In genomic region chr9:96669877-96670276, GRCm38 (mm10) we compare ENCODE assay signal across 8 mouse cellular contexts. TPM values are rescaled to one million over a fixed set of nuclear protein-coding genes. Genes with fewer than 3 reads are reported as not detected.
DNase-seq lines count a peak whose midpoint lies in the region; ATAC-seq lines count a peak whose summit lies in the region.

No protein-coding gene starts in this region.

- peak; percentile 98 for DNase-seq in ES-CJ7 (ENCODE audit: low read depth, low spot score)
- DNase-seq in cerebellum, adult 11 months: peak; percentile 96
- peak; percentile 99 for DNase-seq in forebrain, embryonic 14.5 days (ENCODE audit: low spot score)
- peak; percentile 91 to 94 for DNase-seq in heart, postnatal 14 days
- DNase-seq in layer of hippocampus, adult 11-12 months (ENCODE audit: low spot score): peak; percentile 98
- DNase-seq in lung, adult 18-20 months: peak; percentile 95 to 97
- DNase-seq in testis, postnatal 14 days (ENCODE audit: low spot score): peak; percentile 92

- 1% methylated on average over 15 of the region's 15 CpGs for WGBS in forebrain, embryonic 14.5 days
- WGBS in neural tube, embryonic 15.5 days: under 1% methylated on average over 15 of the region's 15 CpGs

- intact Hi-C loops in heart, postnatal 14 days (cut with DNase I): loop anchor here (1.0 to 5.0 kb wide), 3 partner anchors 38 to 149 kb away; partner anchors contain the start of gene Rasa2

- peak overlapping the region; percentile 27 for H3K4me3 ChIP-seq in forebrain, embryonic 14.5 days (ENCODE audit: low read depth, low read length)
- peak overlapping the region; percentile 42 for H3K4me3 ChIP-seq in neural tube, embryonic 15.5 days (replicated peaks)

- peak overlapping the region; percentile 53 for H3K4me2 ChIP-seq in forebrain, embryonic 14.5 days (ENCODE audit: low read length)
- H3K4me2 ChIP-seq in neural tube, embryonic 15.5 days: peak overlapping the region; percentile 74

- H3K9ac ChIP-seq in forebrain, embryonic 14.5 days (ENCODE audit: low read length): peak overlapping the region; percentile 51
- H3K9ac ChIP-seq in neural tube, embryonic 15.5 days (replicated peaks): peak overlapping the region; percentile 49

- peak; percentile 100 for ATAC-seq in forebrain, embryonic 14.5 days
- peak; percentile 100 for ATAC-seq in neural tube, embryonic 15.5 days (ENCODE audit: low FRiP score)

- H3K9me3 ChIP-seq in forebrain, embryonic 14.5 days (replicated peaks; ENCODE audit: control insufficient read depth, low read length): no peaks in the 10 kb centered on the region
- no peaks in the 10 kb centered on the region for H3K9me3 ChIP-seq in neural tube, embryonic 15.5 days (replicated peaks)

- H3K27ac ChIP-seq in forebrain, embryonic 14.5 days (ENCODE audit: low read depth, low read length): peak overlapping the region; percentile 74
- peak overlapping the region; percentile 88 for H3K27ac ChIP-seq in neural tube, embryonic 15.5 days (replicated peaks)

- H3K36me3 ChIP-seq in forebrain, embryonic 14.5 days (ENCODE audit: control insufficient read depth, insufficient read depth, low read length): no peaks in the 10 kb centered on the region
- no peaks in the 10 kb centered on the region for H3K36me3 ChIP-seq in neural tube, embryonic 15.5 days

- no peaks in the 10 kb centered on the region for H3K27me3 ChIP-seq in forebrain, embryonic 14.5 days (replicated peaks; ENCODE audit: control insufficient read depth, insufficient read depth, low read length)
- no peaks in the 10 kb centered on the region for H3K27me3 ChIP-seq in neural tube, embryonic 15.5 days (replicated peaks)

- no peaks in the 10 kb centered on the region for H3K4me1 ChIP-seq in forebrain, embryonic 14.5 days (ENCODE audit: control insufficient read depth, insufficient read depth, low read length)
- H3K4me1 ChIP-seq in neural tube, embryonic 15.5 days: peaks cover 7% of the 10 kb centered on the region; the same call in 1 of the 2 replicates

RNA-seq across cellular contexts. Expression of gene Rasa2, which starts 38.5 kb away (rescaled TPM):
- 9.7 and 14.6 TPM in 2 replicates for polyA plus RNA-seq in forebrain, embryonic 14.5 days (2014; fragmentation: Nextera tagmentation; extraction: Ambion mirVana)
- 1 to 10 TPM; 8.5 to 8.9 TPM for total RNA-seq in heart, postnatal 14 days (2021)
- 18.7 and 19.5 TPM in 2 replicates for polyA plus RNA-seq in neural tube, embryonic 15.5 days (2015; fragmentation: Nextera tagmentation; extraction: Ambion mirVana)

Comparison
In these comparisons a context has a peak if more than half of its experiments do, and no peak if none do; other contexts are left out.
1. Peak in every context shown above with its lines: DNase-seq, ATAC-seq, H3K4me3 ChIP-seq and H3K27ac ChIP-seq.